Comparison of ENCODE assay signal across 9 mouse cellular contexts in the genomic region with DNA sequence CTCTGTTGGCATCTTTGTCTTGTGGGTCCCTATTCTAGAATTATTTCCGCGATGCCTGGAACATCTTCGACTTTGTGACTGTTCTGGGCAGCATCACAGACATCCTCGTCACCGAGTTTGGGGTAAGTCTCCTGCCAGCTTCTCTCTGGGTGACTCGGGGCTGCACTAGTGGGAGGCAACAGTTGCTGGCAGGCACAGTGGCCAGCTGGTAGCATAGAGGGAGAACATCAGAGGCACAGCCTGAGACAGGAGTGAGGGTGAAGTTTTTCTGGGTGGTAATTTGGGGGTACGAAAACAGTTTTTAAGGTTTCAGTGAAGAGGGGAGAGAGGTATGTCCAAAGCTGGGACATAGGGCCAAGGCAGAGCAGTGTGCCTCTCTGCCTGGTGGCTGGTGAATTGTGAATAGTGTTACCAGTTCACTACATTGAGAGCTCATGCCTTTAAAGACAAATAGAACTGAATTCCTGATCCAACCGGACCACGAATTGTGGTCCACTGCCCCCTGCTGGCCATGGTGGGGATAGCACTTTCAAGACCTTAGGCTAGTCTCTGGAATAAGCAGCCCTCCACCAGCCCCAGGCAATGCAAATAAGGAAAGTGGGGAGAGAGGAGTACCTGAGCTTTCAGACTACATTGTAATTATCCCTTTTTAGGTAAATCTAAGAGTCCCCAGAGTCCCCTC.
DNase-seq lines count a peak whose midpoint lies in the region; ATAC-seq and TF ChIP-seq lines count a peak whose summit lies in the region.
"Had no signal": no experiment of that assay in that cellular context is flagged by ENCODE, and none has a peak within 500 bp of the region (broad histone marks: within the 10 kb centered on the region; RNA-seq: fewer than 3 reads in every experiment).

No protein-coding gene starts in this region.

- H3K4me1 ChIP-seq in kidney, adult 2 months (ENCODE audit: control insufficient read depth, insufficient read depth, low read length): no peaks in the 10 kb centered on the region
- H3K4me1 ChIP-seq in kidney, embryonic 16.5 days (ENCODE audit: insufficient read depth, low read length): no peaks in the 10 kb centered on the region
- peaks cover 12% of the 10 kb centered on the region for H3K4me1 ChIP-seq in liver, embryonic 11.5 days (replicated peaks; ENCODE audit: control insufficient read depth, insufficient read depth, low read length)
- H3K4me1 ChIP-seq in neural tube, embryonic 11.5 days (ENCODE audit: control insufficient read depth, insufficient read depth, low read length): no peaks in the 10 kb centered on the region
- no peaks in the 10 kb centered on the region for H3K4me1 ChIP-seq in thymus, adult 2 months (replicated peaks; ENCODE audit: control insufficient read depth, insufficient read depth, low read length)
- H3K4me1 ChIP-seq: stomach, embryonic 15.5 days had no signal

- TF ChIP-seq POLR2A in kidney, adult 2 months (IDR thresholded peaks at IDR 0.05; ENCODE audit: low read depth, low read length): no peak
- TF ChIP-seq POLR2A in brain, embryonic 14.5 days (IDR thresholded peaks at IDR 0.05; ENCODE audit: borderline replicate concordance, extremely low read depth, insufficient read depth, insufficient read length, poor library complexity, severe bottlenecking): no peak
- TF ChIP-seq POLR2A in thymus, adult 2 months (IDR thresholded peaks at IDR 0.05; ENCODE audit: control insufficient read depth, extremely low read depth, insufficient read depth, low read length, poor library complexity): no peak

- 64% methylated on average over 9 of the region's 9 CpGs for WGBS in kidney, adult 2 months
- WGBS in kidney, embryonic 16.5 days: 70% methylated on average over 9 of the region's 9 CpGs
- WGBS in liver, embryonic 11.5 days: 68% methylated on average over 9 of the region's 9 CpGs
- 67% methylated on average over 9 of the region's 9 CpGs for WGBS in neural tube, embryonic 11.5 days
- WGBS in thymus, adult 2 months: 70% methylated on average over 9 of the region's 9 CpGs

- no peak overlapping the region for H3K4me3 ChIP-seq in kidney, adult 2 months (ENCODE audit: insufficient read depth, low read depth, low read length)
- no peak overlapping the region for H3K4me3 ChIP-seq in kidney, embryonic 16.5 days (ENCODE audit: low read length)
- no peak overlapping the region for H3K4me3 ChIP-seq in liver, embryonic 11.5 days (ENCODE audit: low read depth, low read length)
- no peak overlapping the region for H3K4me3 ChIP-seq in neural tube, embryonic 11.5 days (ENCODE audit: low read depth, low read length)
- H3K4me3 ChIP-seq in thymus, adult 2 months (ENCODE audit: control insufficient read depth, insufficient read depth, low read length): no peak overlapping the region
- H3K4me3 ChIP-seq: stomach, embryonic 15.5 days had no signal

- no peak overlapping the region for H3K9ac ChIP-seq in kidney, embryonic 16.5 days (replicated peaks; ENCODE audit: low read length)
- no peak overlapping the region for H3K9ac ChIP-seq in liver, embryonic 11.5 days (ENCODE audit: low read depth, low read length)
- no peak overlapping the region for H3K9ac ChIP-seq in neural tube, embryonic 11.5 days (ENCODE audit: low read length)
- H3K9ac ChIP-seq: stomach, embryonic 15.5 days had no signal

- no peak overlapping the region for H3K4me2 ChIP-seq in kidney, embryonic 16.5 days (replicated peaks; ENCODE audit: low read depth, low read length)
- H3K4me2 ChIP-seq in liver, embryonic 11.5 days: no peak overlapping the region
- no peak overlapping the region for H3K4me2 ChIP-seq in neural tube, embryonic 11.5 days (ENCODE audit: low read depth)
- H3K4me2 ChIP-seq: stomach, embryonic 15.5 days had no signal

- H3K9me3 ChIP-seq in kidney, embryonic 16.5 days (ENCODE audit: low read length): 0 out of 2 replicates have a peak, but pooled peaks cover 4% of the 10 kb centered on the region
- H3K9me3 ChIP-seq in liver, embryonic 11.5 days (ENCODE audit: control insufficient read depth, low read length): no peaks in the 10 kb centered on the region
- no peaks in the 10 kb centered on the region for H3K9me3 ChIP-seq in neural tube, embryonic 11.5 days (ENCODE audit: control insufficient read depth, low read length)
- H3K9me3 ChIP-seq: stomach, embryonic 15.5 days had no signal

- no peak for ATAC-seq in kidney, embryonic 16.5 days (ENCODE audit: low FRiP score, low TSS enrichment)
- ATAC-seq in erythroid progenitor cell, adult 5-6 weeks (replicated peaks; ENCODE audit: low FRiP score, poor library complexity, severe bottlenecking): peak; percentile 52
- no peak for ATAC-seq in liver, embryonic 11.5 days (replicated peaks; ENCODE audit: low FRiP score)
- no peak for ATAC-seq in neural tube, embryonic 11.5 days (ENCODE audit: insufficient read depth, low FRiP score, low TSS enrichment)

- H3K27ac ChIP-seq in kidney, adult 2 months (ENCODE audit: insufficient read depth, low read depth, low read length): no peak overlapping the region
- H3K27ac ChIP-seq in kidney, embryonic 16.5 days (ENCODE audit: low read length): no peak overlapping the region
- no peak overlapping the region for H3K27ac ChIP-seq in liver, embryonic 11.5 days (ENCODE audit: low read depth, low read length)
- H3K27ac ChIP-seq in neural tube, embryonic 11.5 days (ENCODE audit: low read depth, low read length): no peak overlapping the region
- H3K27ac ChIP-seq in thymus, adult 2 months (ENCODE audit: control insufficient read depth, insufficient read depth, low read length): no peak overlapping the region
- H3K27ac ChIP-seq: stomach, embryonic 15.5 days had no signal

- no peaks in the 10 kb centered on the region for H3K27me3 ChIP-seq in kidney, adult 2 months (replicated peaks; ENCODE audit: control insufficient read depth, insufficient read depth, low read length)
- H3K27me3 ChIP-seq in kidney, embryonic 16.5 days (ENCODE audit: insufficient read depth, low read length): no peaks in the 10 kb centered on the region
- H3K27me3 ChIP-seq in liver, embryonic 11.5 days (replicated peaks; ENCODE audit: control insufficient read depth, insufficient read depth, low read length): peaks cover 11% of the 10 kb centered on the region
- no peaks in the 10 kb centered on the region for H3K27me3 ChIP-seq in neural tube, embryonic 11.5 days (ENCODE audit: control insufficient read depth, insufficient read depth, low read length)
- no peaks in the 10 kb centered on the region; the same call in 1 of the 2 replicates for H3K27me3 ChIP-seq in thymus, adult 2 months (ENCODE audit: control insufficient read depth, insufficient read depth, low read length)

- TF ChIP-seq CTCF in kidney, adult 2 months (conservative IDR thresholded peaks at IDR 0.05; ENCODE audit: insufficient read depth, insufficient read length, low read depth, low read length): peak; percentile 87
- peak; percentile 92 for TF ChIP-seq CTCF in brain, embryonic 14.5 days (IDR thresholded peaks at IDR 0.05; ENCODE audit: borderline replicate concordance, extremely low read depth, insufficient read depth, insufficient read length)
- TF ChIP-seq CTCF in thymus, adult 2 months (IDR thresholded peaks at IDR 0.05; ENCODE audit: borderline replicate concordance, control insufficient read depth, extremely low read depth, insufficient read depth, low read length, poor library complexity): peak; percentile 61; the same call in 1 of the 2 replicates

- no peaks in the 10 kb centered on the region for H3K36me3 ChIP-seq in kidney, adult 2 months (ENCODE audit: control insufficient read depth, insufficient read depth, low read length)
- H3K36me3 ChIP-seq in kidney, embryonic 16.5 days (ENCODE audit: insufficient read depth, low read length): no peaks in the 10 kb centered on the region
- no peaks in the 10 kb centered on the region for H3K36me3 ChIP-seq in liver, embryonic 11.5 days (ENCODE audit: control insufficient read depth, insufficient read depth, low read length)
- no peaks in the 10 kb centered on the region for H3K36me3 ChIP-seq in neural tube, embryonic 11.5 days (ENCODE audit: control insufficient read depth, insufficient read depth, low read length)
- H3K36me3 ChIP-seq in thymus, adult 2 months (ENCODE audit: control insufficient read depth, insufficient read depth, low read length): no peaks in the 10 kb centered on the region
- H3K36me3 ChIP-seq: stomach, embryonic 15.5 days had no signal

- DNase-seq in kidney, adult 2 months: peak; percentile 66
- peak; percentile 87 for DNase-seq in brain, embryonic 14.5 days (ENCODE audit: low read depth)
- peak; percentile 71 for DNase-seq in kidney, adult 9 months
- DNase-seq in liver, embryonic 11.5 days (ENCODE audit: low spot score): peak; percentile 67
- DNase-seq in neural tube, embryonic 11.5 days (ENCODE audit: low spot score): peak; percentile 85
- peak; percentile 70 for DNase-seq in thymus, adult 2 months
